Mouse (Mus musculus) embryonic facial prominence, embryonic 12.5 days (tissue): ENCODE data around the gene Obsl1. TPM values are rescaled to one million over a fixed set of nuclear protein-coding genes. Genes with fewer than 3 reads are reported as not detected.

Experiments used
- ATAC-seq: fragments of 200-750 bp; cut with Nextera tagmentation; 2 replicates; pipeline ENCODE4 v1.8.0; 2017; ENCODE audit not compliant: insufficient number of reproducible peaks, insufficient read depth, low FRiP score, low TSS enrichment
- H3K27ac ChIP-seq: fragments of 300-500 bp; sonication (generic); 2 replicates; pipeline ENCODE4 v1.5.1; 2016; ENCODE audit warnings: mild to moderate bottlenecking
- H3K27me3 ChIP-seq: fragments of 300-500 bp; sonication (generic); 2 replicates; pipeline ENCODE4 v1.6.1; 2016; ENCODE audit warnings: mild to moderate bottlenecking, moderate library complexity
- H3K36me3 ChIP-seq: fragments of 300-500 bp; sonication (generic); 2 replicates; pipeline ENCODE4 v1.6.1; 2016; ENCODE audit warnings: mild to moderate bottlenecking
- H3K4me1 ChIP-seq: fragments of 300-500 bp; sonication (generic); 2 replicates; pipeline ENCODE4 v1.6.1; 2016
- H3K4me2 ChIP-seq: fragments of 300-500 bp; sonication (generic); replicated peaks from 2 replicates; pipeline ENCODE4 v1.6.1; 2016; ENCODE audit warnings: mild to moderate bottlenecking, moderate library complexity
- H3K4me3 ChIP-seq: fragments of 300-500 bp; sonication (generic); 2 replicates; pipeline ENCODE4 v1.5.1; 2016; ENCODE audit warnings: mild to moderate bottlenecking
- H3K9ac ChIP-seq: fragments of 300-500 bp; sonication (generic); 2 replicates; pipeline ENCODE4 v1.6.1; 2016; ENCODE audit warnings: mild to moderate bottlenecking, moderate library complexity
- H3K9me3 ChIP-seq: fragments of 300-500 bp; sonication (generic); 2 replicates; pipeline ENCODE4 v1.6.1; 2016; ENCODE audit warnings: mild to moderate bottlenecking, moderate library complexity
- WGBS: fragments of 180-500 bp; shearing (Covaris S2); methylation state at CpG from one replicate; pipeline ENCODE4 v1.1.7; 2016; 5-methylcytosine and 5-hydroxymethylcytosine counted together
- polyA plus RNA-seq: library from polyadenylated mRNA; unstranded; fragments of >200 nt; fragmentation: Nextera tagmentation; extraction: Ambion mirVana; gene quantifications from 2 replicates; pipeline ENCODE4 v1.2.1, GENCODE M21; 2016

The Obsl1 gene
- polyA plus RNA-seq, 1 experiment from 2014 or later: 101 TPM

DNA sequence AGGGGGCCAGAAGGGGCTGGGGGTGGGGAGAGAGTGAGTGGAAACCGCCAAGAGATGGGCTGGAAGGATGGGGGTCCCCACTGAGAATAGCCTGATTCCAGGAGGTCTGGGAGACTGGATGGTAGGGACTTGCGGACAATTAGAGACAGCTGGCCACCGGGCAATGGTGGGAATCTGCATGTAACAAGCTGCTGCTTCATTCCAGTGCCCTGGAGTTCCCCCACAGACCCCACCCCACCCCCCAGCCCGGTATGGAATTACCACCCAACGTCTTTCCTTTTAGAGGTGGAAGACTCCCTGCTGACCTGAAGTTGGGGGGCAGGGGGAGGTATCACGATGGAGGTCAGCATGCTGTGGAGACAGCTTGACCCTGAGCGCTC is 58.2 kb downstream of the Obsl1 start:
- Histone ChIP-seq H3K27me3 (peaks cover 82% of the 10 kb centered on the region), H3K9me3 (no peaks in the 10 kb centered on the region), H3K4me2 (peak overlapping the region; percentile 37), H3K36me3 (no peaks in the 10 kb centered on the region), H3K4me3 (no peak overlapping the region), H3K4me1 (peaks cover 79% of the 10 kb centered on the region), H3K9ac (no peak overlapping the region), H3K27ac (no peak overlapping the region)
- ATAC-seq: no peak
- WGBS: 0% methylated on average over 7 of the region's 7 CpGs

- Histone ChIP-seq H3K4me3 (no peak overlapping the region), H3K27ac (no peak overlapping the region)
Observed at GRCm38 (mm10) chr1:75447265-75448051, 58.8 kb downstream of the Obsl1 start.

DNA sequence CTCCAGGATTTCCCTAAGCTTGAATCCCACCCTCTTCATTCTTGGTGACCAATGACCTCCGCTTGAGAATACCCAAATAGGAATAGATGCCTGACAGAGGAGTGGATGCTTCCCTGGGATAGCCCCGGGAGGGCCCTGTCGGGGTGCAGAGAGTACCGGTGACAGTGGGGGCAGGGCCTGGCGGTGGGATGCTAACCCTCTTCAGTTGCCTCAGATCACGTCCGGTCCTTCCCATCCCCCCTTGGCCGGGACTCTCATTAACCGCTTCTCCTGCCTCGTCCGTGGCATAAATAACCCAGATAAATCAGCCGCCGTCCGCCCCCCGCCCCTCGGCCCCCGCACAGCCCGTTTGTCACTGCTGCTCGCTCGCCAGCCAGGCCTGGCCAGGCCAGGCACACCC is 59.6 kb downstream of the Obsl1 start:
- Histone ChIP-seq H3K4me1 (peaks cover 82% of the 10 kb centered on the region), H3K9me3 (no peaks in the 10 kb centered on the region), H3K9ac (peak overlapping the region; percentile 24; the same call in 1 of the 2 replicates), H3K27me3 (peaks cover 69% of the 10 kb centered on the region), H3K27ac (0 out of 2 replicates have a peak overlapping the region, but pooled peaks have one; percentile 4), H3K4me2 (peak overlapping the region; percentile 39), H3K36me3 (no peaks in the 10 kb centered on the region), H3K4me3 (no peak overlapping the region)
- 5% methylated on average over 20 of the region's 20 CpGs for WGBS
- ATAC-seq: no peak

More at GRCm38 (mm10) chr1:75447265-75448051, 58.8 kb downstream of the Obsl1 start:
- ATAC-seq: no peak
- Histone ChIP-seq H3K4me1 (peaks cover 82% of the 10 kb centered on the region), H3K4me2 (peak overlapping the region; percentile 37), H3K36me3 (no peaks in the 10 kb centered on the region), H3K27me3 (peaks cover 77% of the 10 kb centered on the region), H3K9ac (peak overlapping the region; percentile 33; the same call in 1 of the 2 replicates), H3K9me3 (no peaks in the 10 kb centered on the region)
- 2% methylated on average over 10 of the region's 10 CpGs for WGBS

DNA sequence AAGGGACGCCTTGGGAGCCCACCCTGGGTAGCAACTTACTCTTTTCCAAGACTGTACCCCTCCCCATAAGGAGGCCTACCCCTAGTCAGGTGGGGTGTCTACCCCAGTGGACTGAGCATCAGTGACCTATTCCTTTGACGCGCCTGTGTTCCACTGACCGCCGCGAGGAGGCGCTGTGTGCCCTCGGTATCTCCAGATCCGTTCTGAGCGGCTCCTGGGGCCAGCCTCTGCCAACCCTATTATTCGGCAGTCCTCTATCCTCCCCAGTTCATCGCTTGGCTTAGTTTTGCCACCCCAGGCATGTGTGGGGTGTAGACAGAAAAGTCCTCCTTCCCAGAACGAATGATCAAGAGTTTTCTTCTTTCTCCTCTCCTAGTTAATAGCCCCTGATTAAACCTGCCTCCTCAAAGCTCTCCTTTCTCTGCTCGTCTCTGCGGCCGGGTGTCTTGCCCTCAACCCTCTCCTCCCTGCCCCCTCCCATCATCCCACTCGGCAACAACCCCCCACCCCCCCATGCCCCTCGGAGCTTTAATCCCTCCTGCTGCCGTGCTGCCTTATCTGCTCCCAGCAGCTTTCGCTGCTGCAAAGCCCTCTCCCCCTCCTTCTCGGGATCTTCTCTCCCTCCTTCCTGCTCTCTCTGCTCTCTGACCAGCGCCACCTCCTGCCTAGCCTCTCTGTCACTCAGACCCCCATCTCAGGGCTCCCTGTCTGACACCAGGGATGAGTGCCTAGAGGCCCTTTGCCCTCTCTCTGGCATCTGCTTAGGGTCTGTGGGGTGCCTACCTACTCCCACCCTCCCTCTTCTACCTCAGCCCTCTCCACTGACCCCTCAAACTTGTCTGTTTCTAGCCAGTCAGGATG is 60.3 kb downstream of the Obsl1 start:
- H3K36me3 ChIP-seq: no peaks in the 10 kb centered on the region
- ATAC-seq: no peak
- H3K4me2 ChIP-seq: peak overlapping the region; percentile 39
- H3K4me3 ChIP-seq: no peak overlapping the region; the same call in 1 of the 2 replicates
- H3K4me1 ChIP-seq: peaks cover 79% of the 10 kb centered on the region
- 2% methylated on average over 22 of the region's 22 CpGs for WGBS
- H3K9me3 ChIP-seq: no peaks in the 10 kb centered on the region
- H3K27ac ChIP-seq: no peak overlapping the region
- no peak overlapping the region for H3K9ac ChIP-seq
- H3K27me3 ChIP-seq: peaks cover 63% of the 10 kb centered on the region

DNA sequence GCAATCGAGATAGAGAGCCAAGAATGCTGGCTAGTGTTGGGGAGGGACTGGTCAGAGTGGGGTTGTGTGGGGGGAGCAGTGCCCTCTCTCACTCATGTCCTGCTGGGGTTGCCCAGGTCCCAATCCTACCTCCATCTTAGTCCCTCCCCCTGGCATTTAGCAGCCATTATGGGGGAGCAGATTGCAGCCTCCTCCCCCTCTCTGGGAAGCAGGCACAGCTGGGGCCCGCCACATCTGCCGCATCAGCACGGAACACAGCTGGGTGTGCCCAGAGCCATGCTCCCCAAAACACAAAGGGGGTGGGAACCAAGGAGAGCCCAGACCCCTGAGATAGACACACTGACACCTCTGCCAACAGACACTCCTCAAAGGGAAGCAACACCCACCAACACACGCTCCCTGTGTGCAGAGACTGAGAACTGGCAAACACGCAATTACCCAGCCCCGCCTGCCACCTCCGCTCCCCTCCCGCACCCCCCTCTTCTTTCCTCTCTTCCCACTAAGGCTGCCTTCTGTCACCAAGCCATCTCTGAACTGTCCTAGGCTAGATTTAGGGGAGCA is 61.0 kb downstream of the Obsl1 start:
- no peaks in the 10 kb centered on the region for H3K9me3 ChIP-seq
- peaks cover 72% of the 10 kb centered on the region for H3K4me1 ChIP-seq
- H3K4me3 ChIP-seq: no peak overlapping the region
- 0 out of 2 replicates have a peak overlapping the region, but pooled peaks have one; percentile 11 for H3K27ac ChIP-seq
- no peaks in the 10 kb centered on the region for H3K36me3 ChIP-seq
- 0 out of 2 replicates have a peak overlapping the region, but pooled peaks have one; percentile 39 for H3K4me2 ChIP-seq
- peaks cover 55% of the 10 kb centered on the region for H3K27me3 ChIP-seq
- ATAC-seq: no peak
- no peak overlapping the region for H3K9ac ChIP-seq
- WGBS: 17% methylated on average over 9 of the region's 9 CpGs

GRCm38 (mm10) chr1:75444208-75444607 is 62.0 kb downstream of the Obsl1 start:
- Histone ChIP-seq H3K4me3 (no peak overlapping the region), H3K4me2 (no peak overlapping the region), H3K36me3 (no peaks in the 10 kb centered on the region), H3K27me3 (peaks cover 45% of the 10 kb centered on the region), H3K27ac (no peak overlapping the region), H3K9ac (no peak overlapping the region), H3K4me1 (peaks cover 61% of the 10 kb centered on the region), H3K9me3 (no peaks in the 10 kb centered on the region)
- no peak for ATAC-seq
- 22% methylated on average over 3 of the region's 3 CpGs for WGBS

GRCm38 (mm10) chr1:75443247-75444024 is 62.8 kb downstream of the Obsl1 start:
- H3K4me2 ChIP-seq: 0 out of 2 replicates have a peak overlapping the region, but pooled peaks have one; percentile 2
- peaks cover 54% of the 10 kb centered on the region for H3K4me1 ChIP-seq
- H3K4me3 ChIP-seq: no peak overlapping the region
- 18% methylated on average over 13 of the region's 13 CpGs for WGBS
- peak overlapping the region; percentile 20; the same call in 1 of the 2 replicates for H3K27ac ChIP-seq
- no peak overlapping the region; the same call in 1 of the 2 replicates for H3K9ac ChIP-seq
- H3K36me3 ChIP-seq: no peaks in the 10 kb centered on the region
- ATAC-seq: no peak
- H3K27me3 ChIP-seq: peaks cover 37% of the 10 kb centered on the region
- no peaks in the 10 kb centered on the region for H3K9me3 ChIP-seq

- Histone ChIP-seq H3K4me3 (no peak overlapping the region), H3K36me3 (no peaks in the 10 kb centered on the region), H3K9ac (no peak overlapping the region), H3K9me3 (no peaks in the 10 kb centered on the region), H3K4me2 (no peak overlapping the region), H3K27ac (no peak overlapping the region), H3K27me3 (peaks cover 31% of the 10 kb centered on the region), H3K4me1 (peaks cover 49% of the 10 kb centered on the region)
- WGBS: 53% methylated on average over 8 of the region's 8 CpGs
- ATAC-seq: no peak
Observed at GRCm38 (mm10) chr1:75442811-75443210, 63.4 kb downstream of the Obsl1 start.

DNA sequence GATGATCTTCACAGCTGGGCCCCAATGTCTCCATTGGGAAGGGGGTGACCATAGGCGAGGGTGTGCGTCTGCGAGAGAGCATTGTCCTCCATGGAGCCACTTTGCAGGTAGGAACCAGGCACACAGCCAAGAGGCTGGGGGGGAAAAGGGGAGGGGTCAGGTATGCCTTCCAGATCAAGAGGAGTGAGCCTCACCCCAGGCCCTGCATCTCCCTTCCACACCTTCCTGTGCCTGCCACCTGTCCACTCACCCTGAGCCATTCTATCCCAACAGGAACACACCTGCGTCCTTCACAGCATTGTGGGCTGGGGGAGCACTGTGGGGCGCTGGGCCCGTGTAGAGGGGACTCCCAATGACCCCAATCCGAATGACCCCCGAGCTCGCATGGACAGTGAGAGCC is 64.1 kb downstream of the Obsl1 start:
- no peak for ATAC-seq
- Histone ChIP-seq H3K27ac (no peak overlapping the region), H3K4me2 (no peak overlapping the region), H3K36me3 (no peaks in the 10 kb centered on the region), H3K9me3 (no peaks in the 10 kb centered on the region), H3K4me3 (no peak overlapping the region), H3K9ac (no peak overlapping the region), H3K27me3 (peaks cover 25% of the 10 kb centered on the region), H3K4me1 (peaks cover 43% of the 10 kb centered on the region)
- 77% methylated on average over 9 of the region's 9 CpGs for WGBS

- Histone ChIP-seq H3K36me3 (no peaks in the 10 kb centered on the region), H3K4me2 (no peak overlapping the region), H3K9ac (no peak overlapping the region), H3K4me3 (no peak overlapping the region), H3K4me1 (peaks cover 43% of the 10 kb centered on the region), H3K27ac (no peak overlapping the region), H3K27me3 (peaks cover 18% of the 10 kb centered on the region), H3K9me3 (no peaks in the 10 kb centered on the region)
- 84% methylated on average over 15 of the region's 15 CpGs for WGBS
- ATAC-seq: no peak
Observed at GRCm38 (mm10) chr1:75441471-75441996, 64.7 kb downstream of the Obsl1 start.

DNA sequence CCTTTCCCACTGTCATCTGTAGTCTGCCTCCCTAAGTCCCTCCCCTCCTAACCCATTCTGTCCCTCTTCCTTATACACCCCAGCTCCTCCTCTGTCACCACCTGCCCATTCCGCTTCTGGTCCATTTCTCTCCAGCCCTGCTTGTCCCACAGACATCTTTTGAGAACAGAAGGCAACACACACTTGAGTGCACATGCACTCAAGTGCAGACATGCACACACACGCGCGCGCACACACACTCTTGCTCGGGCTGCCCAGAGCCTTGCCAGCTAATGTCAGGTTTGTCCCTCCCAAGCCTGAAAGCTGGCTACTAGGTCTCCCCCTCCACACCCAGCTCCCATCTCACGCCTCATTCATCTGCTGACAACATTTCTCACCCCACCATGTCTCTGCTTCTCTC is 65.6 kb downstream of the Obsl1 start:
- Histone ChIP-seq H3K27ac (no peak overlapping the region), H3K4me3 (no peak overlapping the region), H3K27me3 (peaks cover 14% of the 10 kb centered on the region), H3K36me3 (no peaks in the 10 kb centered on the region), H3K4me1 (peaks cover 40% of the 10 kb centered on the region), H3K4me2 (no peak overlapping the region), H3K9ac (no peak overlapping the region), H3K9me3 (no peaks in the 10 kb centered on the region)
- WGBS: 93% methylated on average over 7 of the region's 7 CpGs
- no peak for ATAC-seq
